In genomic region chr2:159250065-159250464, GRCm38 (mm10) we compare ENCODE assay signal across 18 mouse cellular contexts.
DNase-seq lines count a peak whose midpoint lies in the region; ATAC-seq and TF ChIP-seq lines count a peak whose summit lies in the region.
"Had no signal": no experiment of that assay in that cellular context is flagged by ENCODE, and none has a peak within 500 bp of the region (broad histone marks: within the 10 kb centered on the region; RNA-seq: fewer than 3 reads in every experiment).

No protein-coding gene starts in this region.

- ATAC-seq in hindbrain, postnatal 0 days, result no peak
- no peak for ATAC-seq in hindbrain, embryonic 14.5 days (ENCODE audit: low FRiP score)
- ATAC-seq in embryonic facial prominence, embryonic 11.5 days (replicated peaks; ENCODE audit: insufficient number of reproducible peaks, low FRiP score, low TSS enrichment, low read depth), result no peak
- ATAC-seq: midbrain, embryonic 13.5 days had no signal

- no peaks in the 10 kb centered on the region for H3K36me3 ChIP-seq in hindbrain, postnatal 0 days (ENCODE audit: insufficient read depth, low read length)
- no peaks in the 10 kb centered on the region for H3K36me3 ChIP-seq in hindbrain, embryonic 14.5 days (replicated peaks; ENCODE audit: control insufficient read depth, insufficient read depth)
- H3K36me3 ChIP-seq in embryonic facial prominence, embryonic 11.5 days (replicated peaks; ENCODE audit: control insufficient read depth, insufficient read depth, low read depth, low read length), result no peaks in the 10 kb centered on the region
- H3K36me3 ChIP-seq: heart, embryonic 12.5 days; midbrain, embryonic 13.5 days had no signal

- no peak overlapping the region for H3K4me3 ChIP-seq in hindbrain, postnatal 0 days (ENCODE audit: low read length)
- no peak overlapping the region for H3K4me3 ChIP-seq in hindbrain, embryonic 14.5 days (replicated peaks; ENCODE audit: low read length)
- no peak overlapping the region for H3K4me3 ChIP-seq in embryonic facial prominence, embryonic 11.5 days (ENCODE audit: low read depth, low read length)
- H3K4me3 ChIP-seq: erythroblast, embryonic 14.5 days; heart, embryonic 12.5 days; left cerebral cortex, adult 2 months; midbrain, embryonic 13.5 days had no signal

- H3K4me1 ChIP-seq in hindbrain, postnatal 0 days (ENCODE audit: insufficient read depth, low read length), result no peaks in the 10 kb centered on the region
- H3K4me1 ChIP-seq in hindbrain, embryonic 14.5 days (replicated peaks; ENCODE audit: control insufficient read depth, insufficient read depth, low read length), result no peaks in the 10 kb centered on the region
- H3K4me1 ChIP-seq in embryonic facial prominence, embryonic 11.5 days (ENCODE audit: control insufficient read depth, insufficient read depth, low read length), result no peaks in the 10 kb centered on the region
- H3K4me1 ChIP-seq: heart, embryonic 12.5 days; midbrain, embryonic 13.5 days had no signal

- no peak overlapping the region for H3K27ac ChIP-seq in hindbrain, postnatal 0 days
- no peak overlapping the region for H3K27ac ChIP-seq in hindbrain, embryonic 14.5 days
- H3K27ac ChIP-seq in embryonic facial prominence, embryonic 11.5 days (replicated peaks; ENCODE audit: low read depth, low read length), result no peak overlapping the region
- H3K27ac ChIP-seq: left cerebral cortex, adult 2 months; midbrain, embryonic 13.5 days had no signal

- 72% methylated on average over 6 of the region's 6 CpGs for WGBS in hindbrain, postnatal 0 days
- WGBS in hindbrain, embryonic 14.5 days, result 84% methylated on average over 6 of the region's 6 CpGs
- 57% methylated on average over 6 of the region's 6 CpGs for WGBS in embryonic facial prominence, embryonic 11.5 days

- peak; percentile 5 for DNase-seq in hindbrain, postnatal 0 days (ENCODE audit: low spot score)
- no peak for DNase-seq in hindbrain, embryonic 14.5 days (ENCODE audit: low spot score)
- peak; percentile 62 for DNase-seq in brain, adult 2 months (ENCODE audit: low read depth, low spot score)
- peak; percentile 24 for DNase-seq in embryonic facial prominence, embryonic 11.5 days (ENCODE audit: low spot score)
- DNase-seq in layer of hippocampus, postnatal 10 days (ENCODE audit: low spot score in 2 of 2), result peak; percentile 16 to 22
- no peak for DNase-seq in kidney, postnatal 10 days
- DNase-seq in heart, adult 9 months (ENCODE audit: low spot score in 2 of 2), result no peak
- no peak for DNase-seq in adrenal gland, adult 2 months
- DNase-seq: cerebellum, adult 8-10 months; heart, postnatal 4 days; kidney, adult 9 months; liver; lung, adult 18-20 months; lung, postnatal 4 days had no signal

- TF ChIP-seq CTCF in hindbrain, postnatal 0 days (IDR thresholded peaks at IDR 0.05; ENCODE audit: low read depth), result no peak

- H3K9me3 ChIP-seq in hindbrain, postnatal 0 days (ENCODE audit: low read length), result no peaks in the 10 kb centered on the region
- no peaks in the 10 kb centered on the region for H3K9me3 ChIP-seq in hindbrain, embryonic 14.5 days (ENCODE audit: control insufficient read depth, low read length)
- H3K9me3 ChIP-seq in embryonic facial prominence, embryonic 11.5 days (replicated peaks; ENCODE audit: control insufficient read depth, low read length), result no peaks in the 10 kb centered on the region
- H3K9me3 ChIP-seq: heart, embryonic 12.5 days; midbrain, embryonic 13.5 days had no signal

- H3K27me3 ChIP-seq in hindbrain, postnatal 0 days (ENCODE audit: insufficient read depth, low read length), result no peaks in the 10 kb centered on the region
- no peaks in the 10 kb centered on the region for H3K27me3 ChIP-seq in hindbrain, embryonic 14.5 days (ENCODE audit: control insufficient read depth, insufficient read depth, low read length)
- H3K27me3 ChIP-seq in embryonic facial prominence, embryonic 11.5 days (ENCODE audit: control insufficient read depth, insufficient read depth, low read length), result no peaks in the 10 kb centered on the region
- H3K27me3 ChIP-seq: heart, embryonic 12.5 days; midbrain, embryonic 13.5 days had no signal

- H3K4me2 ChIP-seq in hindbrain, postnatal 0 days (ENCODE audit: low read depth, low read length), result no peak overlapping the region
- H3K4me2 ChIP-seq in hindbrain, embryonic 14.5 days (replicated peaks), result no peak overlapping the region
- H3K4me2 ChIP-seq in embryonic facial prominence, embryonic 11.5 days (ENCODE audit: low read depth, low read length), result no peak overlapping the region
- H3K4me2 ChIP-seq: heart, embryonic 12.5 days; midbrain, embryonic 13.5 days had no signal

- no peak overlapping the region for H3K9ac ChIP-seq in hindbrain, postnatal 0 days (replicated peaks; ENCODE audit: low read length)
- H3K9ac ChIP-seq in hindbrain, embryonic 14.5 days, result no peak overlapping the region
- H3K9ac ChIP-seq in embryonic facial prominence, embryonic 11.5 days (replicated peaks; ENCODE audit: low read length), result no peak overlapping the region
- H3K9ac ChIP-seq: heart, embryonic 12.5 days; midbrain, embryonic 13.5 days had no signal

Comparison
In these comparisons a context has a peak if more than half of its experiments do, and no peak if none do; other contexts are left out.
1. DNase-seq: peak in hindbrain, postnatal 0 days (single experiment), brain, adult 2 months (single experiment), embryonic facial prominence, embryonic 11.5 days (single experiment) and layer of hippocampus, postnatal 10 days (2 of 2); none in hindbrain, embryonic 14.5 days (single experiment), kidney, postnatal 10 days (single experiment), heart, adult 9 months (0 of 2) and adrenal gland, adult 2 months (single experiment).